Mouse (Mus musculus) G1E (cell line): ENCODE data around the gene Car14.
"Not testable (repeated sequence)": the region's sequence is repeated elsewhere in the genome, so short reads cannot be mapped to it uniquely, and the experiment has no call there.

Experiments used
- CTCF ChIP-seq: IDR thresholded peaks from 2 replicates; pipeline ENCODE4 v1.5.1; 2012; ENCODE audit warnings: low read depth, low read length, inconsistent platforms, mixed read lengths
- GATA2 ChIP-seq: IDR thresholded peaks from 2 replicates; pipeline ENCODE4 v1.6.1; 2012; ENCODE audit warnings: low read depth, low read length, inconsistent platforms, borderline replicate concordance
- POLR2AphosphoS5 ChIP-seq: IDR thresholded peaks from 2 replicates; pipeline ENCODE4 v1.6.1; 2012; ENCODE audit warnings: low read depth, low read length, inconsistent platforms; ENCODE audit not compliant: insufficient replicate concordance
- TAL1 ChIP-seq: conservative IDR thresholded peaks from 2 replicates; pipeline ENCODE4 v1.6.1; 2012; ENCODE audit warnings: low read depth, low read length, inconsistent platforms, mixed read lengths

- TF ChIP-seq CTCF, TAL1, POLR2AphosphoS5, GATA2: not testable (repeated sequence)
These were observed 18.9 kb upstream of the Car14 start for GRCm38 (mm10) chr3:95923429-95923828.
